Mouse (Mus musculus): Measurements from ENCODE around the gene Tacc2. TPM values are rescaled to one million over a fixed set of nuclear protein-coding genes. Genes with fewer than 3 reads are reported as not detected.
A peak's percentile ranks its signal among the peaks of the same experiment; 100 is the strongest.

The Tacc2 gene
- total RNA-seq, 2 experiments from 2014 or later = 75.1 to 82.4 TPM

DNA sequence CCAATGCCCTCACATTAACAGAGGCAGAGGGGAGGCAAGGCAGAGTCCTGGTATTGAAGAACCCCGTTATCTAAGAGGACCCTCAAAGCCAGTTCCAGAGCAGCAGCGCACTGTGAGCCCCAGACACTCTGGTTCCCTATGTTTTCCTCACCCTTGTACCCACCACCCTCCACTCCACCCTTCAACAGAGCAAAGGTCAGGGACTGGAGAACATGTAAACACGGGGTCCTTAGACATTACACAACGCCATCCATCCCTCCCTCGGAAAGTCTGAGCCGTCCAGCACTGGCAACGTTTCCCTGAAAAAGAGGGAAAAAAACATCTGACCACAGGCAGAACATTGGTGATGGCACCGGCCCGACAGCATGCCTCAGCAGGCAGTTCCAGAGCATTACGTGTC lies 222.2 kb downstream of the Tacc2 start:
- no peak for DNase-seq (ENCODE audit: extremely low spot score in 1 of 2, low spot score in 1 of 2)

DNA sequence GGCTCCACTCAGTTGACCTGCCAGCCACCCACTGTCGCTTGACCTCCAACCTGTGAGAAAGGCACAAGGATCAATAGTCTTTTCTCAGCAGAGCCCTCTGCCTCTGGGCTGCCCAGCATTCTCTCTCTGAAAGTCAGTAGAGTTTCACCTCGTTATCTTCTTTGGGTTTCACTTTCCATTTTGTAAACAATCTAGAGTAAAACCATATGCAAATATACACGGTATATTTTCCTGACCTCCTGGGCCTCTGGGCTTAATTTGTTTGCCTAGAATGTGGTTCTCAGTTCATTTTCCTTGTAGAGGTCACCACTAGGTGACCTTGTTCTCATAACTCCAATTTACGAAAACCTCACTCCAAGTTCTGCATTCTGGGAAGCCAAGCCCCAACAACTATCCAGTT lies 223.4 kb downstream of the Tacc2 start:
- DNase-seq (ENCODE audit: extremely low spot score in 1 of 2, low spot score in 1 of 2) = no peak

DNA sequence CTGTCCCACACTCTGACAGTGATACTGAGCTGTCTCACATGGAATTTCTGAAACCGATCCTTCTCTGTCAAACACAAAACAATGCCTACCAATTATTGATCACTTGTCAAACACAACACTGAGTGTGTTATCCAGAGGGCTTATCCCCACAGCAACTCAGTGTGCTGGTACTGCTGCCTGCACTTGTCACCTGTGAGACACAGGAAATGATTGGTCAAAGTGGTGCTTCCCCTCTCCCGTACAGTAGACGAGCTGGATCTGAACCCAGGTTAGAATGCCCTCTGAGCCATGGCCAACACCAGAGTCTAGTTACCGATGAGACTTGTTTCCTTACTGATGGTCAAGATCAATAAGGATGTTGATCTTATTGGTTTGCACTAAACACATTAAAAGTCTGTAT lies 224.6 kb downstream of the Tacc2 start:
- no peak for DNase-seq (ENCODE audit: extremely low spot score in 1 of 2, low spot score in 1 of 2)

DNA sequence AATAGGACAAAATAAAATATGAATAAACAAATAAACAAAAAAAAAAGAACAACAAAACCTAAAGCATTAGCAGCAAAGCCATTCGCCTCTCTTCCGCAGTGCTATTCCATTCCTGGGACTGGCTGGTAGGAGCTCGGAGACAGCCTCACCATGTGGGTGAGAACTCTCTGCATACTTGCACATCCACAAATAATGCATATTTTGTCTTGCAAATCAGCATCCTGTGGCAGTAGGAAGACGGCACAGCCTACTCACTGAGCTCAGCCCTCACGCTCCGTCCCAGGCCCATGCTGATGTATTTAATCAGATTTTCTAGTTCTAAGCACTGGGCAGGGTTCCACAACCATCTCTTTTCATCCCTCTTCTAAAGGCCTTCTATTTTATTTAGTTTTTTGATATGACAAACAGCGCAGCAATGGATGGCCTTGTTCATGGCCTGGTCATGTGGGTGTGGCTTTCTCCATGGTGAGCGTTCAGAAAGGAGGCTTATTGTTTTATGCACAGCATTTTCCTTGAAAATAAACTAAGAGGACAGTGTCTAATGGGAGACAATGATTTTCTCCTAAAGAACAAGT lies 226.1 kb downstream of the Tacc2 start:
- DNase-seq (ENCODE audit: extremely low spot score in 1 of 2, low spot score in 1 of 2) = no peak

DNA sequence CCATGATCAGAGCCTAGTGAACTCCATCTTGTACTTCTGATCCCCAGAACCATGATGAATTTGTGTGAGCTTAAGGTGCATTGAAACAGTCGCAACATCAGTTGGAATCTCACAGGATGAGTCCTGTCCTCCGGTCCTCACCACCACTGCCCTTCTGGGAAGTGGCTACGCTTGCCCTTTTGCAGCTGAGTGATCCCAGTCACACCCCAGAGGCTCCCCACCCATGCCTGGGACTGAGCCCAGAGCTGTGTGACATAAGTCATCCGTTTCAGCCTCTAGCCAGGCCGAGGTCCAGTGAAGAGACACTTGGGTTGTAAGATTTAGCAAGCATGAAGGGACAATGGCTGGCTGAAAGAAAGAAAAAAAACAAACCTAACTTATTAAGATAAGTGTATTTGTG lies 227.8 kb downstream of the Tacc2 start:
- DNase-seq (ENCODE audit: extremely low spot score in 1 of 2, low spot score in 1 of 2) = no peak

DNA sequence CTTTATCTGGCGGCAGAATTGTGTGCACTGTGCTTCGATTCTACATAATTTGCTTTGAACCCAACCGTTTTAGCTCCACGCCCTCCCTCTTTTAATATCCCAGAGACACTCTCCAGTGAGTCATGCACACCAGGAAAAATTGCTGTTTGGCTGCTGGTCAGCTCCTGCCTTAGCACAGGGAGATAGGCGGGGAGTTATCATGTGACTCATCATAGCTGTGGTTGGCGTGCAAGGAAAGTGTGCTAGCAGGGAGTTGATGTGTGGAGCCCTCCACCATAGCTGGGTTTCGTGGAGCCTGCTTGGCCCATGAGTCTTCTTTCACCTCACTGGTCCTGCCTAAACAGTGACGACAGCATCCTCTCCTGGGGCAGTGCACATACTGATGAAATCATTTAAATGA lies 230.5 kb downstream of the Tacc2 start:
- peak; percentile 19 to 22 for DNase-seq (ENCODE audit: extremely low spot score in 1 of 2, low spot score in 1 of 2)

DNA sequence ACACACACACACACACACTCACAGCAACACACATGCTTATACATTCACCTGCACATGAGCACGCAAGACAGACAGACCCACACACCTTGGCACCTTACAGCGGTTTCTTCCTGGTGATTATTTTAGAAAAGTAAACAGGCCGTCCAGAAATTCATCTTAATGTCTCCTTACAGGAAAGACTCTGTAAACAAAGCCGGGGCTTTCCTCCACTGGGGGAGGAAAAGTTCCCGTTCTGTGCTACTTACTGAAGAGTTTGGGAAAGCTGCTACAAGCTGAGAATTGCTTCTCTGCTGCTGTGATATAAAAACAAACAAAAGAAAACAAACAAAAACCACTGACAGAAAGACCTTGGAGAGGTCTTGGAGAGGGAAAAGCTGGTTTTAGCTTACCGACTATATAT lies 231.5 kb downstream of the Tacc2 start:
- DNase-seq (ENCODE audit: extremely low spot score in 1 of 2, low spot score in 1 of 2) = no peak

DNA sequence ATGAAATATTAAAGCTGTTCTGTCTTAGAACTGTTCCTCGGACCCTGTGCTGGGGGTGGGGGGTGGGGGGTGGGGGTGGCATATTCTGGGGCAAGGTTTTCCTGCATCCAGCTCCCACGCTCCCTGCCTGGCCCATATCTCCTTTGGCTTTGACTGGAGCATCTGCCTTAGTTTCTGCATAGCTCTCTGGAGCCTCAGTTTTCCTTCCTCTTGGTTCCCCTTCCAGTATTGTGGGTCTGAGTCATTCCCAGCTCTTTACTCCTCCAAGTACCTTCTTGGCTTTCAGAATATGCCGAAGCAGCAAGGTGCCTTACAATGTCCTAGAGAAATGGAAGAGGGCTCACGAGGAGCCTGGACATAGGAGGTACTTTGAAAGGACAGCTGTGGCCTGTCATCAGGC lies 233.0 kb downstream of the Tacc2 start:
- no peak for DNase-seq (ENCODE audit: extremely low spot score in 1 of 2, low spot score in 1 of 2)

DNA sequence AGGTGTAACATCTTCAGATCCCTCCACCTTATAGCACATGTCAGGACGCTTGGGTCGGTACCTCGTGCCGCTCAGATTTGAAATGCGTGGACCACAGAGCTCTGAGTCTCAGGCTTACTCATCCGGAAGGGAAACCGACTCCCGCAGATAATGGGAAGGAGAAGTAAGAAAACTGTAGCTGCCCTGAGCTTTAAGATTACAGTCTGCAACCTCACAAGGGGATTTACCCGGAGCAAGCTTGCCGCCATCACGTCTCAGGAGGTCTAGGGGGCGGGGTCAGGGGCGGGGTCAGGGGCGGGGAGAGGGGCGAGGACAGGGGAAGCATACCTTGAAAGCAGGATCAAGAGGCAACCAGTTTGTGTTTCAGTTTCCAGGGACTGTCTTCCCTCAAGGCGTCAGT lies 235.2 kb downstream of the Tacc2 start:
- DNase-seq (ENCODE audit: extremely low spot score in 1 of 2, low spot score in 1 of 2) = no peak

Other genes with a start within 250 kb of the Tacc2 start
- gene Ate1, start 57.1 kb upstream of the Tacc2 start, total RNA-seq (2021) = 10 to 100 TPM; 65.3 to 66.7 TPM
- 10 to 100 TPM; 36.3 to 36.6 TPM for gene Nsmce4a, start 4.3 kb upstream of the Tacc2 start, total RNA-seq (2021)
- under 1 TPM; 0.86 to 0.87 TPM for gene Btbd16, start 196.6 kb downstream of the Tacc2 start, total RNA-seq (2021)

Measured in layer of hippocampus, postnatal 25 days (tissue).